Mouse (Mus musculus) heart, embryonic 10.5 days (tissue): Measurements from ENCODE around the gene Gipc3. TPM values are rescaled to one million over a fixed set of nuclear protein-coding genes. Genes with fewer than 3 reads are reported as not detected.

ENCODE experiments used
- DNase-seq: peaks from one replicate; pipeline ENCODE4 v3.0.0-alpha.2; 2017; ENCODE audit warnings: low spot score
- H3K27ac ChIP-seq: fragments of 300-500 bp; sonication (generic); 2 replicates; pipeline ENCODE4 v1.5.1; 2016; ENCODE audit warnings: mild to moderate bottlenecking
- H3K27me3 ChIP-seq: fragments of 300-500 bp; sonication (generic); 2 replicates; pipeline ENCODE4 v1.6.1; 2016; ENCODE audit warnings: mild to moderate bottlenecking; ENCODE audit not compliant: poor library complexity, insufficient read depth, severe bottlenecking
- H3K36me3 ChIP-seq: fragments of 300-500 bp; sonication (generic); 2 replicates; pipeline ENCODE4 v1.6.1; 2016; ENCODE audit warnings: mild to moderate bottlenecking, moderate library complexity
- H3K4me1 ChIP-seq: fragments of 300-500 bp; sonication (generic); 2 replicates; pipeline ENCODE4 v1.6.1; 2016; ENCODE audit warnings: mild to moderate bottlenecking
- H3K4me3 ChIP-seq: fragments of 300-500 bp; sonication (generic); 2 replicates; pipeline ENCODE4 v1.5.1; 2016; ENCODE audit warnings: mild to moderate bottlenecking, moderate library complexity
- H3K9me3 ChIP-seq: fragments of 300-500 bp; sonication (generic); 2 replicates; pipeline ENCODE4 v1.6.1; 2016; ENCODE audit warnings: mild to moderate bottlenecking, moderate library complexity
- WGBS: fragments of 180-500 bp; shearing (Covaris S2); methylation state at CpG from one replicate; pipeline ENCODE4 v1.1.7; 2016; 5-methylcytosine and 5-hydroxymethylcytosine counted together
- polyA plus RNA-seq: library from polyadenylated mRNA; unstranded; fragments of >200 nt; fragmentation: Nextera tagmentation; extraction: Ambion mirVana; gene quantifications from 2 replicates; pipeline ENCODE4 v1.2.1, GENCODE M21; 2016

Gene Gipc3
- polyA plus RNA-seq, 1 experiment from 2014 or later = not detected

- no peaks in the 10 kb centered on the region for H3K9me3 ChIP-seq
- H3K36me3 ChIP-seq = peaks cover 18% of the 10 kb centered on the region
- H3K4me1 ChIP-seq = peaks cover 65% of the 10 kb centered on the region
- no peak overlapping the region for H3K27ac ChIP-seq
- 18% methylated on average over 9 of the region's 9 CpGs for WGBS
- no peak overlapping the region for H3K4me3 ChIP-seq
- H3K27me3 ChIP-seq = peaks cover 9% of the 10 kb centered on the region; the same call in 1 of the 2 replicates
- no peak for DNase-seq
Measured at GRCm38 (mm10) chr10:81351678-81352291, 8.7 kb upstream of the Gipc3 start.

DNA sequence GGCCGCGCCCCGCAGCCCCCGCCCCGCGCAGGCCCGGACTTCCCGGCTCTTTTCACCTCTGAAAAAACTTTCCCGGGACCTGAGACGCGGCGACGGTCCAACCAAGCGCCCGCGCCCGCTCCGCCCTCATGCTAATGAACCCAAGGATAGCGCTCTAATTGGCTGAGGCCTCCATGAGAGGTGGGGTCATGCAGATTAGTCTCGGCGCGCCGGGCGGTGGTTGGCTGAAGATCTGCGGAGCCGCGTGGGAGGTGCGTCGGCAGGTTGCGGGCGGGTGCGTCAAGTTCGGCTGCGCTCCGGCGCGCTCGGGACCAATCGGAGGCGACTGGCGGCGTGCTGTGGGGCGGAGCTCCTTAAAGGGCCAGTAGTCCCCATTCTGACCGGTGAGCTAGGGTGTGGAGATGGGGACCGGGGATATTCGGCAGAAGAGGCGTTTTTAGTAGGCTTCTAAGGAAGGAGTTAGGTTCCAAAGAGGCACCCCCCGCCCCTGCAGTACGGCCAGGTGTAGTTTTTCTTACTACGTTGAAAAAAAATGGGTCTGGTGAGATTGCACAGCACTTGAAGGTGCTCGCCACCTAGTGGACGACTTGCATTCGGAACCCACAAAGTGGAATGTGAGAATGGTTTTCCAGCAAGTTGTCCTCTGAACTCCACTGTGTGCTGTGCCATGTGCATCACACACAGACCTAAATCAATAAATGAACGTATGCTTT is 7.4 kb upstream of the Gipc3 start, which contains the start of gene Hmg20b:
Gene Hmg20b, minus strand, starts transcription at position 130 of the 713 bp plus-strand sequence.
- H3K4me1 ChIP-seq = peaks cover 62% of the 10 kb centered on the region
- H3K4me3 ChIP-seq = peak within 1 kb of the TSS; percentile 85
- H3K27me3 ChIP-seq = peaks cover 19% of the 10 kb centered on the region; the same call in 1 of the 2 replicates
- WGBS = under 1% methylated on average over 54 of the region's 54 CpGs
- peak within 1 kb of the TSS; percentile 96 for H3K27ac ChIP-seq
- no peaks in the 10 kb centered on the region for H3K9me3 ChIP-seq
- peaks cover 25% of the 10 kb centered on the region for H3K36me3 ChIP-seq
- DNase-seq = peak; percentile 100

DNA sequence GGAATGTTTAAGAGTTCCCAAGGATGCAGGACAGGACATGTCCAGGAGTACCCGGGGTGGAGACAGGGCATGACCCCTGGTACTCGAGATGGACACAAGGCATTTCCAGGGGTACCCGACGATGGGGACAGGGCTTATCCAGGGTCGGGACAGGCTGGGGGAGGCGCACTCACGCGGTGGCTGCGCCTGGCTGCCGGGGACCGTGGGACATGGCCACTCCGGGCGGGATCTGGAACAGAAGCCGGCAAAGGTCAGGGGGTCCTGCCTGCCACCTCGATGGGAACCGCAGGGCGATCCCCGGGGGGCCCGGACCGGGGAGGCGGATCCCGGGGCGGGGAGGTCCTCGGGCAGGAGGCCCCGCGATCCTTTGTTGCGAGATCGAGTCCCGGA is 6.9 kb upstream of the Gipc3 start:
- Histone ChIP-seq H3K9me3 (no peaks in the 10 kb centered on the region), H3K36me3 (peaks cover 30% of the 10 kb centered on the region), H3K27me3 (peaks cover 24% of the 10 kb centered on the region), H3K27ac (peak overlapping the region; percentile 96), H3K4me1 (peaks cover 57% of the 10 kb centered on the region), H3K4me3 (peak overlapping the region; percentile 85)
- 1% methylated on average over 29 of the region's 29 CpGs for WGBS
- DNase-seq = no peak

GRCm38 (mm10) chr10:81349146-81349545 is 6.1 kb upstream of the Gipc3 start:
- H3K36me3 ChIP-seq = peaks cover 30% of the 10 kb centered on the region
- peak overlapping the region; percentile 96 for H3K27ac ChIP-seq
- H3K27me3 ChIP-seq = peaks cover 32% of the 10 kb centered on the region
- H3K4me3 ChIP-seq = peak overlapping the region; percentile 85
- peaks cover 49% of the 10 kb centered on the region for H3K4me1 ChIP-seq
- DNase-seq = no peak
- no peaks in the 10 kb centered on the region for H3K9me3 ChIP-seq
- WGBS = 4% methylated on average over 12 of the region's 12 CpGs

- peak overlapping the region; percentile 54 for H3K4me3 ChIP-seq
- H3K27me3 ChIP-seq = peaks cover 56% of the 10 kb centered on the region
- no peaks in the 10 kb centered on the region for H3K9me3 ChIP-seq
- peak; percentile 93 for DNase-seq
- peak overlapping the region; percentile 73; the same call in 1 of the 2 replicates for H3K27ac ChIP-seq
- H3K36me3 ChIP-seq = peaks cover 30% of the 10 kb centered on the region
- 9% methylated on average over 55 of the region's 55 CpGs for WGBS
- peaks cover 52% of the 10 kb centered on the region for H3K4me1 ChIP-seq
Measured at GRCm38 (mm10) chr10:81346453-81347067, 3.5 kb upstream of the Gipc3 start.

DNA sequence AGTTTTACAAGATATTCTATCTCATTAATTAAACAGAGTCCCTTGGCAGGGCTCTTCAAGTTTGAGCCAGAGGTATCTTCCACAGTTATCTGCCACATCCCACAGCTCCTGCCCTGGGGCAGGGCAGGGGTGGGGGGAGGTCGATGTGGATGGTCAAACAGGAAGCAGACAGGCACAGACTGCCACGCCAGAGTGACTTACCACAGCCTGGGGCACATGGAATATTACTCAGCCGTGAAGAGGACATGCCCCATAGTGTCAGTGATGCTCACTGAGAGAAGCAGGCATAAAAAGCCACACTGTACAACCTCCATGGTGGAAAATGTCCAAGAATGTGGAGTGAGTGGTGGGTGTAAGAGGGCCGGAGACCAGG is 2.1 kb upstream of the Gipc3 start:
- Histone ChIP-seq H3K27ac (no peak overlapping the region), H3K27me3 (peaks cover 71% of the 10 kb centered on the region), H3K4me1 (peaks cover 61% of the 10 kb centered on the region), H3K4me3 (no peak overlapping the region), H3K36me3 (peaks cover 30% of the 10 kb centered on the region), H3K9me3 (no peaks in the 10 kb centered on the region)
- WGBS = 82% methylated on average over 4 of the region's 4 CpGs
- no peak for DNase-seq

- no peak overlapping the region; the same call in 1 of the 2 replicates for H3K4me3 ChIP-seq
- DNase-seq = no peak
- H3K9me3 ChIP-seq = no peaks in the 10 kb centered on the region
- H3K4me1 ChIP-seq = peaks cover 60% of the 10 kb centered on the region
- 43% methylated on average over 8 of the region's 8 CpGs for WGBS
- peaks cover 73% of the 10 kb centered on the region for H3K27me3 ChIP-seq
- no peak overlapping the region for H3K27ac ChIP-seq
- peaks cover 30% of the 10 kb centered on the region for H3K36me3 ChIP-seq
Measured at GRCm38 (mm10) chr10:81344421-81345161, 1.5 kb upstream of the Gipc3 start.

DNA sequence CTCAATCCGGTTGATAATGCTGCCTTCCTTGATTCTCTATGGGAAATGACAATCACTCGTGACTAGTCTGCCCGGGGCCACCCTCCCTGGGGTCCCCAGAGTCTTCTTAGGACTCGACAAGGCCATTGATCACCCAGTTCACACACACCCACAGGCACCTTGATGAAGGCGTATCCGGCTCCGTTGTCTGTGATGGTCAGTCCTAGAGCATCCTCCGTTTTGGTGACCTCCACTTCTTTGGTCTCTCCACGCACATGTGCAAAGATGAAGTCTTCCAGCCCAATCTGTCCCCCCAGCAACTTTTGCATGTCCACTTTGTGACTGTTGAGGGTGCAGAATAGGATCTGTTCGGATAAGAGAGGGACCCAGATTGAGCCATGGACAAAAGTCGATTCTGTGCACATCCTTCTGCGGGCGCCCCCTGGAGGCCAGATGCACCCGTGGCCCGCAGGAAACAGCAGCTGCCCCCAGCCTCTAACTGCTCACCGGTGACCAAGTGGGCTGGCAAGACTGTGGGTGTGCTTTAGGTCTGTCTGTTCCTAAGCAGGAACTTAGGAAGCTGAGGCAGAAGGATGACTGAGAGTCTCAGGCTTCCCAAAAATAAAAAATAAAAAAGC is 1.6 kb downstream of the Gipc3 start:
- H3K9me3 ChIP-seq = no peaks in the 10 kb centered on the region
- peaks cover 12% of the 10 kb centered on the region for H3K36me3 ChIP-seq
- peaks cover 39% of the 10 kb centered on the region for H3K4me1 ChIP-seq
- 29% methylated on average over 16 of the region's 16 CpGs for WGBS
- H3K27ac ChIP-seq = no peak overlapping the region
- DNase-seq = no peak
- no peak overlapping the region for H3K4me3 ChIP-seq
- peaks cover 86% of the 10 kb centered on the region for H3K27me3 ChIP-seq

DNA sequence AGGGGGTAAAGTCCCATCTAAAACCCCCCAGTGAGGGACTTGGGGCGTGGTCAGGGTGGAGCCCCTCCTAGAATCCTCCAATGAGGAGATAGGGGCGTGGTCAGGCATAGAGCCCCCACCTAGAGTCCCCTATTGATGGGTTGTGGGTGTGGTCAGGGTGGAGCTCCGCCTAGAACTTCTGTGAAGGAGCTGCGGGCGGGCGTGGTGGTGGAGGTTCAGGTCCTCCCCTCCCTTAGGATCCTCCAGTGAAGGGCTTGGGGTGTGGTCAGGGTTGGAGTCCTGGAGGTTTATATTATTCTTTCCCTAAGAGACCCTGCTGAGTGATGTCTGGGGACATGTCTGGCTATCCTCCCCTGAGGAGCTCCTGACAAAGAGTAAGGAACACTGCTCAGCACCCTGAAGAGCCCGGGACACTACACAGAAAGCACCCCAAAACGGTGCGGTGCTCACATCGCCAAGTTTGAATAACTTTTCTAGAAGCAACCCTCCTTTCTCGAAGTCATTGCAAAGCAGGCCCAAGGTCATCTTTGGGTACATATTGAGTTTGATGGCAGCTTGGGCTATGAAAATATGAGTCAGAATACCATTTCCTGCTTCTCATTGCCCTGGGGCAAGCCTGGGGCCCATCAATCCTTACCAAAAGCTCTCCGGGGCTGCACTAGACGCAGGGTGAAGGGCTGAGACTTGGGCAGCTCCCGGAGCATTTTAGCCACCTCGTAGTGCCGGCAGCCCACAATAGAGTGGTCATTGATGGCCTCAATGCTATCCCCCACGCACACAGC is 2.3 kb downstream of the Gipc3 start:
- Histone ChIP-seq H3K9me3 (no peaks in the 10 kb centered on the region), H3K4me1 (peaks cover 42% of the 10 kb centered on the region), H3K4me3 (no peak overlapping the region), H3K27me3 (peaks cover 83% of the 10 kb centered on the region), H3K36me3 (peaks cover 8% of the 10 kb centered on the region), H3K27ac (no peak overlapping the region)
- DNase-seq = no peak
- WGBS = 35% methylated on average over 17 of the region's 17 CpGs

GRCm38 (mm10) chr10:81336558-81336957 is 6.5 kb downstream of the Gipc3 start:
- Histone ChIP-seq H3K4me1 (peaks cover 60% of the 10 kb centered on the region), H3K4me3 (no peak overlapping the region), H3K27me3 (peaks cover 78% of the 10 kb centered on the region), H3K9me3 (no peaks in the 10 kb centered on the region), H3K27ac (no peak overlapping the region), H3K36me3 (peaks cover 15% of the 10 kb centered on the region)
- DNase-seq = no peak
- 79% methylated on average over 4 of the region's 4 CpGs for WGBS

GRCm38 (mm10) chr10:81335393-81336340 is 7.4 kb downstream of the Gipc3 start:
- Histone ChIP-seq H3K36me3 (peaks cover 15% of the 10 kb centered on the region), H3K27ac (peak overlapping the region; percentile 75), H3K4me1 (peaks cover 53% of the 10 kb centered on the region), H3K27me3 (peaks cover 71% of the 10 kb centered on the region), H3K9me3 (no peaks in the 10 kb centered on the region), H3K4me3 (peak overlapping the region; percentile 24; the same call in 1 of the 2 replicates)
- 45% methylated on average over 19 of the region's 19 CpGs for WGBS
- no peak for DNase-seq
